Mouse (Mus musculus): ENCODE data around the gene Tmem181a.
"Not testable (repeated sequence)": the region's sequence is repeated elsewhere in the genome, so short reads cannot be mapped to it uniquely, and the experiment has no call there.

GRCm38 (mm10) chr17:6312755-6313154, 56.1 kb downstream of the Tmem181a start:
- TF ChIP-seq CTCF, EP300 (IDR thresholded peaks at IDR 0.05; ENCODE audit: low read depth): not testable (repeated sequence)
